Mouse (Mus musculus): Measurements from ENCODE around the gene Klc1. TPM values are rescaled to one million over a fixed set of nuclear protein-coding genes. Genes with fewer than 3 reads are reported as not detected.

Gene Klc1
- polyA plus RNA-seq, 1 experiment from 2014 or later = 91.6 TPM

DNA sequence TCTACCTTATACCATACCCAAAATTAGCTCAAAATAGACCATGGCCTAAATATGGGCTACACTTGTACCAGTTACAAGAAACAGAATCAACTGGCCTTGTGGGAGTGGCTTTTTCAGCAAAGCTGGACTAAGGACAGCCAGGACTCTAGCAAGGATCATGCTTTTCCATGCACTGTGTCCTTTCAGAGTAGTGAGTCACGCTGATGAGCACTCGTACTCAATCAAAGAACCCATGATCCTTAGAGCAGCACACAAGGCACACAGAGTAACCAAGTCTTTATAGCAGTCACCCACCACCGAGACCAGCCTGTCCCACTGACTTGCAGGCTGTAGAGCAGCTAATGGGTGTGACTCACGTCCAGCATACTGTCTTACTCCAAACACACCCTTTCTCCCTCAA is 94.9 kb downstream of the Klc1 start:
- Histone ChIP-seq H3K36me3 (ENCODE audit: control insufficient read depth, insufficient read depth, low read length) (no peaks in the 10 kb centered on the region; the same call in 1 of the 2 replicates), H3K4me1 (ENCODE audit: control insufficient read depth, insufficient read depth, low read length) (no peaks in the 10 kb centered on the region), H3K4me2 (replicated peaks; ENCODE audit: low read depth, low read length) (no peak overlapping the region), H3K27me3 (ENCODE audit: control insufficient read depth, insufficient read depth, low read length) (no peaks in the 10 kb centered on the region), H3K9me3 (ENCODE audit: control insufficient read depth, low read length) (no peaks in the 10 kb centered on the region), H3K9ac (ENCODE audit: low read depth, low read length) (no peak overlapping the region), H3K27ac (ENCODE audit: low read depth, low read length) (no peak overlapping the region), H3K4me3 (ENCODE audit: low read length) (no peak overlapping the region)
- ATAC-seq (ENCODE audit: low FRiP score, low TSS enrichment) = no peak
- WGBS = 56% methylated on average over 4 of the region's 4 CpGs

DNA sequence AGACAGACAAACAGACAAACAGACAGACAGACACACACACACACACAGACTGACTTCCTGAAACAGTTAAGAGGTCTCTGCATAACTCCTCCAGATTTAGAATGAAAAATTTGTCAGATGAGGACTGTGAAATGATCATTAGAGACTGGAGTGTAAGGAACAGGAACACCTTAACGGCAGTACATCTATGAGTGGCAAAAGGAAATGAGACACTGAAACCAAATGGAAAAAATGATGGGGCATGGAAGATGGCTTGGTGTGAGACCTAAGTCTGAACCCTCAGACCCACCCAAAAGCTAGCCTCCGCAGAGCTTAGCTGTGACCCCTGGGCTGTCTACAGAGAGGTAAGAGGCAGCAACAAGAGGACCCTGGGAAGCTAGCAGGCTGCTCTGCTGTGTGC is 96.8 kb downstream of the Klc1 start:
- no peak for ATAC-seq (ENCODE audit: low FRiP score, low TSS enrichment)
- no peak overlapping the region for H3K4me2 ChIP-seq (replicated peaks; ENCODE audit: low read depth, low read length)
- no peaks in the 10 kb centered on the region for H3K27me3 ChIP-seq (ENCODE audit: control insufficient read depth, insufficient read depth, low read length)
- no peak overlapping the region for H3K9ac ChIP-seq (ENCODE audit: low read depth, low read length)
- H3K4me1 ChIP-seq (ENCODE audit: control insufficient read depth, insufficient read depth, low read length) = no peaks in the 10 kb centered on the region
- H3K4me3 ChIP-seq (ENCODE audit: low read length) = no peak overlapping the region
- no peaks in the 10 kb centered on the region for H3K9me3 ChIP-seq (ENCODE audit: control insufficient read depth, low read length)
- H3K27ac ChIP-seq (ENCODE audit: low read depth, low read length) = no peak overlapping the region
- H3K36me3 ChIP-seq (ENCODE audit: control insufficient read depth, insufficient read depth, low read length) = no peaks in the 10 kb centered on the region; the same call in 1 of the 2 replicates
- WGBS = 97% methylated on average over 2 of the region's 2 CpGs

Other genes with a start within 250 kb of the Klc1 start
- gene Eif5, start 220.8 kb upstream of the Klc1 start, polyA plus RNA-seq (2014; fragmentation: Nextera tagmentation; extraction: Ambion mirVana) = 605 and 611 TPM in 2 replicates
- 61.5 and 73.6 TPM in 2 replicates for gene Mark3, start 184.3 kb upstream of the Klc1 start, polyA plus RNA-seq (2014; fragmentation: Nextera tagmentation; extraction: Ambion mirVana)
- gene Ckb, start 86.5 kb upstream of the Klc1 start, polyA plus RNA-seq (2014; fragmentation: Nextera tagmentation; extraction: Ambion mirVana) = 81.5 and 88.5 TPM in 2 replicates
- gene Trmt61a, start 80.7 kb upstream of the Klc1 start, polyA plus RNA-seq (2014; fragmentation: Nextera tagmentation; extraction: Ambion mirVana) = 6.7 and 11.9 TPM in 2 replicates
- 45.2 and 49.7 TPM in 2 replicates for gene Bag5, start 45.6 kb upstream of the Klc1 start, polyA plus RNA-seq (2014; fragmentation: Nextera tagmentation; extraction: Ambion mirVana)
- 63.1 and 63.4 TPM in 2 replicates for gene Apopt1, start 45.6 kb upstream of the Klc1 start, polyA plus RNA-seq (2014; fragmentation: Nextera tagmentation; extraction: Ambion mirVana)
- 11.2 and 20.3 TPM in 2 replicates for gene Xrcc3, start 55.0 kb downstream of the Klc1 start, polyA plus RNA-seq (2014; fragmentation: Nextera tagmentation; extraction: Ambion mirVana)
- 110 and 113 TPM in 2 replicates for gene Zfyve21, start 55.3 kb downstream of the Klc1 start, polyA plus RNA-seq (2014; fragmentation: Nextera tagmentation; extraction: Ambion mirVana)
- gene Ppp1r13b, start 149.3 kb downstream of the Klc1 start, polyA plus RNA-seq (2014; fragmentation: Nextera tagmentation; extraction: Ambion mirVana) = 13.6 and 20.6 TPM in 2 replicates
- gene Atp5mpl, start 208.1 kb downstream of the Klc1 start, polyA plus RNA-seq (2014; fragmentation: Nextera tagmentation; extraction: Ambion mirVana) = 689 and 1,049 TPM in 2 replicates
- 0.44 and 0.65 TPM in 2 replicates for gene Tdrd9, start 212.7 kb downstream of the Klc1 start, polyA plus RNA-seq (2014; fragmentation: Nextera tagmentation; extraction: Ambion mirVana)
- not detected in 2 replicates for gene Rd3l, start 222.5 kb downstream of the Klc1 start, polyA plus RNA-seq (2014; fragmentation: Nextera tagmentation; extraction: Ambion mirVana)